Mouse (Mus musculus) adrenal gland, postnatal 14 days (tissue): Measurements from ENCODE around the gene Aif1l. TPM values are rescaled to one million over a fixed set of nuclear protein-coding genes. Genes with fewer than 3 reads are reported as not detected.

Experiments used
- DNase-seq: peaks from one replicate; pipeline ENCODE4 v3.0.0; 2021; ENCODE audit warnings: mixed read lengths
- total RNA-seq: library from RNA; stranded (reverse); gene quantifications from 2 replicates; pipeline ENCODE4 v1.2.3, GENCODE M21; 2021

Aif1l gene
- total RNA-seq, 1 experiment from 2014 or later: 8.3 TPM

DNA sequence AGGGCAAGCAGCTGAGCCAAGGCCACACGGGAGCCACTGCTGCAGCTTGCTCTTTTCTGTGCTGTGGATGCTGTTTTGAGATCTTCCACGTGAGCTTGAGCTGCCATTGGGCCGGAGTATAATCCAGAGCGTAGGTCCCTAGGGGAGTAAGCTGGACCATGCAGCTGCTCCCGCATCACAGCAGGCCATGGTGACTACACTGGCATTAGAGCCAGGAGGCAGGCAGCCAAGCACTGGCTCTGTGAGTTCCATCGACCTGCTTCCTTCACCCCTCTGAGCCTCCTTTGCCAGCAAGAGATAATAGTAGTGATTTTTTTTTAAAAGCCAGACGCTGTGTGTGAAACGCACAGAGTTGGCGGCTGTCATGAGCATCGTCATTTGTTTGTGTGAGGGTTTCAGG is 2.3 kb downstream of the Aif1l start:
- DNase-seq: no peak

DNA sequence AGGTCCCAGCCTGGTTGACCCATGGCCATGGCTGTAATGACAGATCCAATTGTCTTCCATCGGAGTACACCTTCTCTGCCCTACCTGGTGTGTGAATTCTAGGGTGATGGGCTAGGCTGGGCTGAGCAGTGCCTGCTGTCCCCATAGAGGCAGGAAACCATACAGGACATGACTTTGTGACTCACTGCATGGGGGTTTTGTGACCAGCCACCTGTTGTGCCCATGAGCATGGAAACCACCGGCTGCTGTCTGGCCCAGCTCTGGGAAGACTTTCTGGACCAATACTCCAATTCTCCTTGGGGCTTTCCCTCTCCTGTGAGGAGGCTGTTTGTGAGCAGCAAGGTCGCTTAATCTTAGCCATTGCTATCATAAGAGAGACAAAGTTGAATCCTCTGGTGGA is 2.8 kb downstream of the Aif1l start:
- no peak for DNase-seq

DNA sequence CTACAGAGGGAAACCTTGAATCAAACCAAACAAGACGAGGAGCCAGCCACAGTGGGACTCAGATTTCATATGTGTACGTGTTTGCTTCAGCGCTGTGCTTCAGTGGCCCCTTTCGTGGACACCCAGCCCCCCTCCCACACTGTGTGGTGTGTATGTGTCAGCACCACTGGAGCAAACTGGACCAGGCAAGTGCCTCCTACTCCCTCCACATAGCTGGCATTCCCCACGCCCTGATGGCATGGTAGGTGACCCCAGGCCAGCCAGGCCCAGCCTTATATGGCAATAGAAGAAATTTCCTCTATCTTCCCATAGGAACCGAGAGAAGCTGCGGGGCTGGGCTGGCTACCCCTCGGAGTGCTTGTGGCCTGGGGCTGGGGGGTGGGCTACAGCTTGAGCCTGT is 3.7 kb downstream of the Aif1l start:
- DNase-seq: no peak

DNA sequence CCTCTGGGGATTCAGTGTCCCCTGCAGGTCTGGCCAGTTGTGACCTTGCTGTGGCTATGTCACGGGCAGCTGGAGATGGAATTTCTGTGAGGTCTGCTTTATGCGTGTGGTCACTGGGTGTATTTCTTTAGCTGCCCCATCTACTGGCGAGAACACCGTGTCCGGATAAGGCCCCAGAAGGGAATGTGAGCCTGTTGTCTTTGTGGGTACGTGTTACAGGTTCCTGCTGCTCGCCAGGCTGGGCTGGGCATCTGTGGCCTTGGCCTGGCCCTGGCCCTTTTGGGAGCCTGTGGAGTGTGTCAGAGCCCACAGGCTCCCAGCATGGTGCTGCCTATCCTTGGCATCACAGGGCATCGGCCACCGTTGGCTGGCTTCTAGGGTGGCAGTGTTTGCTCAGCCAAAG is 4.8 kb downstream of the Aif1l start:
- DNase-seq: peak; percentile 66

DNA sequence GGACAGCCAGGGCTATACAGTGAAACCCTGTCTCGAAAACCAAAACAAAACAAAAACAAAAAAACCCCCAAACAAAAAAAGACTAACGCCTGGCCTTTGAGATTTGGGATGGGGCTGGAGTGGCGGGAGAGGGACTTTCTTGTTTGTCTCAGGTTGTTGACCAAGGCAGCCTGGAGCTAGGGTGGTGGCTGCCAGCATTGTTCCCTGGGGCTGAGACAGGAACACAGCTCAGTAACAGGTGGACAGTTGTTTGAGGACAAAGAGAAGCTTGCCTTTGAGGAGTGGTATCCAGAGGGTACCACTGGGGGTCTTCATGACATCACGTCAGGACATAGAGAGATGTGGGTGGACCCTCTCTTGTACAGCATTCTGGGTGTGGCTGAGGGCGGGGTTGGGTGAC is 5.7 kb downstream of the Aif1l start:
- no peak for DNase-seq

DNA sequence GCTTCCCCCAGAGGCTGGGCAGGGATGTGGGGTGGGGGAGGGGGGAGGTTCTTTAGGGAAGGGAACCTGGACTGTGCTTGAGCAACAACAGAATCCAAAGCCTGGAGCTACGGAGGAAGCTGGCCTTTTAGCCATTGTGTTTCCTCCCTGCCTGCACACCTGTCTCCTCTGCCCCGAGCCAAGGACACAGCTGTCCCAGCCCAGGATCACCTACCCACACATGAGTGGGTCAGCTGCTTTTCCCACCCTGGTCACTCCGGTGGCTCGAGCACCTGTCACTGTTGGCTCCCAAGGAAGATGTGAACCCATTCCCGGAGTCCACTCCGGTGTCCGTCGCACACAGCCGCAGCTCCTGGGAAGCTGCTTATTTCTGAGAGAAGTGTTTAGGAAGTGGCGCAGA is 7.3 kb downstream of the Aif1l start:
- no peak for DNase-seq

DNA sequence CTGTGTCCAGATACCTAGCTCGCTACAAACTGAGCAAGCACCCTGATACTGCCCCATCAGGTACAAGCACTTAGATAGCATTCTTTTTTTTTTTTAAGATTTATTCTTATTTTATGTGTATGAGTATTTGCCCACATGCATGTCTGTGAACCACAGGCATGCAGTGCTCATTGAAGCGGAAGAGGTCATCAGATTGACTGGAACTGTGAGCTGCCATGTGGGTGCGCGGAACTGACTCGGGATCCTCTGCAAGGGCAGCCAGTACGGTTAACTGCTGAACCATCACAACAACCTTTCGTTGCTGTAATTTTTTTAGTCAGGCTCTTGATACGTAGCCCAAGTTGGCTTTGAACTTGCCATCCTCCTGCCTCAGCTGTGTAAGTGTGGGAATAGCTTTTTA is 11.0 kb downstream of the Aif1l start:
- no peak for DNase-seq

DNA sequence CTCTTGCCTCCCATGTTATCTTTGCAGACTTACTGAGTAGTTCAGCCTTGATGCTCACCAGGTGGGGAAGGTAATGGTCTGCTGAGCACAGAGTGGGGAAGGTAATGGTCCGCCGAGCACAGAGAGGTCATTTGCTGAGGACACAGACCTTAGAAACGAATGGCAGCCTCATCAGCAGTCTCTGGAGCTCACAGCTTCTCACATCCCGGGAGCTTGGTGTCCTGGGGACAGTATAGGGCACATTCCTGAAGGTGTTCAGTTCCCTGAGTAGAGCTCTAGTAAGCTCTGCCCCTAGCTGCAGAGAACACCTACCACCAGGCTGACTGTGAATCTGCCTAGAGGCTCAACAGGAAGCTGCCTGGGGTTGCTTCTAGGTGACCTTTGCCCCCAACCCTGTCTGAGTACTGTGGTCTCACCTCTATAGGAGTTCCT is 11.9 kb downstream of the Aif1l start:
- no peak for DNase-seq

DNA sequence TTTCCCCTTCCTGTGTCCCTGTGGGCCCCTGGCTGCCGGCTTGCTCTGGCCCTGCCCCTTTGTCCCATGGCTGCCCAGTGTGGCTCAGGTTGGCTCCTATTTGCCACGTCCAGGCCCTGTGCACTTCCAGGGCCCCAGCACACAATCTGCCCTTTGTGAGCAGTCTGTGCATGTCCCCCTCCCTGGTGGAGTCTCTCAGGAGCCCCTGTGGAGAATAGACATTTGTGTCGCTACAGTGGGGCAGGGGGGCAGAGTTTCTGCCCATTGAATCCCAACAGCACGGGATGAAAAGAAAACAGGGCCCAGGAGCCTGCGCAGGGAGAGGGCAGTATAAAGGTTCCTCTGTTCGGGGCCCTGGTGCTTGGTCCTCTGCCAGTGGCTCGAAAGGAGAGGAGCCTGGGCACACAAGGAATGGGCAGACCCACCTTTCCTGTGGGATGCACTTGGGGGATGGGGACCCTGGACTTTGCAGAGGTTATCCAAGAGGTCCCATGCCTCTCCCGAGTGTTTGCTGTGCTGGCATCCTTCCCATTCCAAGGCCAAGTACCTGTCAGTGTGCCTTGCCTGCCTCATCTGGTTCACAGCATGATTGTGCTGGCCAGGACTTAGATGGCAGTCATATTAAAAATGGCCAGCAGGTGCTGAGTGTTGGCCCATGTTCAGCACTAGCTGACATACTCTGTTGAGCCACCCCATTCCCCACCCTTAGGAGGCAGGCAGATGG is 12.7 kb downstream of the Aif1l start:
- no peak for DNase-seq

DNA sequence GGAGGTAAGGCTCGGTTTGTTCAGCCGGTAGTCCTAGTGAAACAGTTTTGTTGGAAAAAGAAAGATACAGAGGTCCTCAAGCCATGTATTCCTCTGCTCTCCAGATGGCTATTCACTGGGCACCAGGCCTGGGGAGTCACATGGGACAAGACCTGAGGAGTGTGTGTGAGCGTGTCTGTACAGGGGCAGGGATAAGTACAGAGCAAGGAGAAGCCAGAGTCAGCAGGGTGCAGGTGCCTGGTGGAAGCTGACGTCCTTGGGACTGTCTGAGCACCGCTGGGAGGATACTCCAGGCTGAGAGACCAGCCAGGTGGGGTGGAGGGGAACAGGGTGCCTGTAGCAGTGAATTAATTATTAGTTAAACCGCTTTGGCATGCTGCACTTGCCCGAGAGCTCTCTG is 13.6 kb downstream of the Aif1l start:
- no peak for DNase-seq

DNA sequence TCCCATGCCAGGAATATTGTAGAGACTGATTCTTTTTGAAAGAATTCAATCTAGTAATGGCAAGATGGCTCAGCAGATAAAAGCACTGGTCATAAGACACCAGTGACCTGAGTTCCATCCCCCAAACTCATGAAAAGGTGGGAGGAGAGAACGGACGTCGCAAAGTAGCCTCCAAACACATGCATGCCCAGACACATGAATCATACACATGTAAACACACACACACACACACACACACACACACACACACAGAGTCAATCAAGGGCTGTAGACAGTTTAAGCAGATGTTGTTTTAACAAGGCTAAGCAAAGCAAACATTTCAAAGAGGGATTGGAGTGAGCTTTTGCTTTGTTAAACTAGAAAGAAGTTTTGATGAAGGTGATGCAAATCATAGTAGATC is 14.3 kb downstream of the Aif1l start:
- DNase-seq: no peak

DNA sequence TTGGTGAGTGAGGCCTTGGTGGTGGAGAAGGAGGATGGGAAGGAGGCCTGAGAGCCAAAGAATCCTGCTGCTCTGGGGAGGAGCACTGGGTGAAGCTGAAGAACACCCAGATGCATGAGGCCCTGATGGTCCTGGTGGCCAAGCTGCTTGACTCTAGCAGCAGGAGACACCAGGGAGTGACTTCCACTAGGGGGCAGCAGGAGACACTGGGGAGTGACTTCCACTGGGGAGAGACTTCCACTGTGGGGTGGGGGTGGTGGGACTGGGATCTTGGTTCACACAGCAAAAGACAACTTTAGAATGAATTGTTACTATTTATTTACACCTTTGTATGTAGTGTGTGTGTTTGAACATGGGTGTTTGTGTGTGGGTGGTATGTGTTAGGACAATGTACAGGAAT is 15.2 kb downstream of the Aif1l start:
- peak; percentile 73 for DNase-seq

DNA sequence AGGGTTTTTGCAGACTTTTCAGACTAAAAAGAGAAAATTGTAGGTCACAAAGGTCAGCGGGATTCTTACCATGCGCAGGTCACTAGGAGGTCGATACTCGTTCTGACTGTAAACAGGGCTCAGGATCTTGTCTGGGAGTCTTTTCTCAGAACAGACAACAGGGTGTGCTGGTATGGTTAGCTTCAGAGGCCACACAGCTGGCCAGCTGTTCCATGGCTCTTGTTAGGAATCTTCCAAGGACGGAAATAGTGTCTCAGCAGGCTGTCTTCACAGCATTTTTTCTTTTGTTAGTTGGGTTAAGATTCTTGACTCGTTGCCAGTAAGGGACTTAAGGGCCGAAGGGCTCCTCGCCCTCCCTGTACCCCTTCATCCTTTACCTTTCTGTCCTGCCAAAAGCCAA is 16.9 kb downstream of the Aif1l start:
- DNase-seq: no peak

DNA sequence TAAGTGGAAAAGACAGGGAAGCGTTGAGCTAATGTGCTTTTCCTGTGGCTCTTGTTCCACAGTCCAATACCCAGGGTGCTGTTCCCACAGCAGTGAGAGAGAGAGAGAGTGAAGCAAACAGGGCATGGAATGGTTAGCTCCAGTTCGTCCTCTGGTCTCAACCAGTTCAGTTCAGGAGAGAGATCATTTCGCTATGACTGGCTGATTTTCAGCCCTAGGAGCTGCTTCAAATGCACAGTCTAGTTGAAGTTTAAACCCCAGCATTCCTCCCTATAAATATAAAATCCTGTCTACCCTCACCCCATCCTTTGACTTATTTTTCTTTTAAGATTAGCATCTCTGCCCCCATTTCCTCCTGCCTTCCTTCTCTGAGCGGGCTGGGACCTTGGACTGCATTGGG is 22.6 kb downstream of the Aif1l start:
- no peak for DNase-seq

DNA sequence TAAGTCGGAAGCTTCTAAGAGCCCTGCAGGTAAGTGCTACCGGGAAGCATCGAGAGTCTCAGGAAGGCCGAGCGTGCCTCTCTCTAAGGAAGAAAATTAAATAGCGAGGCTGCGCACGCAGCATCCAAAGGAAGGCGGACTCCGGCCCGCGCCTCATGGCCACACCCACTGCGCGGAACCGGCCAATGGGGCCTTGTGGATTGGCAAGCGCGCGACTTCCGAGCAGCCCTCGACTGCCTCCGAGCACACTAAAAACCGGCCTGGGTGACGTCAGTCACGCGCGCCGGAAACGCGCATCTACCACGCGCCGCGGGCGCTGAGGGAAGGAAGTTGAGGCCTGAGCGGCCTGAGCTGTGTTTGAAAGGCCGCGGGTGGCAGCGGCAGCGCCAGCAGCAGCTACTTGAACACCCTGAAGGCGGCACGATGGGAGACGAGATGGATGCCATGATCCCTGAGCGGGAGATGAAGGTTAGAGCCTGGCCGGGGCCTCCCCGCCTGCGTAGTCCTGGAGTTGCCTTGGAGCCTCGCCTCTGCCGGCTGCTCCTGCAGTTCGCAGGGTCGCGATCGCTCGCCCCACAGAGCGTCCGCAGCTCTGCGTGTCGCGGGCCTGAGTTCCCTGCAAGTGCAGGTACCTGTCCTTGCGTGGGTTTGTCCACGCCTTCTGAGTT is 24.3 kb downstream of the Aif1l start, which contains the start of gene Nup214:
Gene Nup214 (plus strand): TSS at position 296 of the 668 bp plus-strand sequence.
- peak; percentile 100 for DNase-seq

DNA sequence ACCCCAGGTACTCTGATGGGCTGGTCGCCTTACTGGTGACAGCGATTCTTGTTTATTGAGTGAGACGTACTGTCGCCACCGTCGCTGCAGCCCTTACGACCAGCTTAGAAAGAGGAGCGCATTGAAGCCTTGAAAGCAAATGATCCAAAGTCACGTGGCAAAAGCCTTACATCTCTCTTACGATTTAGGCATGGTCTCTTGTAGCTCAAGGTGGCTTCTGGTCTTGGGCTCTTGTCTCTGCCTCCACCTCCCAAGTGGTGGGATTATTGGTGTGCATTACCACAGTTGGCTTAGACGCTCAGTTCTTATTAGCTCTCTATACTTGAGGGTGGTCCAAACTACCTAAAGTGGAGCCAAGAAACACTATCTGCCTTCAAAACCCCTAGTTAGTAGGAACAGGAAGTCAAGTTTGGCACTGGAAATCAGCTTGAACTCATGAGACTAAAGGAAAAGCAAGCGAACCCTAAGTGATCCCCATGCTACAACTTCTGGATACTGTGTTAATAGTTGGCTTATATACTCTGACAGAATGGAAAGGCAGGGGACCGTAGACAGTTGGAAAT is 25.0 kb downstream of the Aif1l start:
- DNase-seq: no peak

DNA sequence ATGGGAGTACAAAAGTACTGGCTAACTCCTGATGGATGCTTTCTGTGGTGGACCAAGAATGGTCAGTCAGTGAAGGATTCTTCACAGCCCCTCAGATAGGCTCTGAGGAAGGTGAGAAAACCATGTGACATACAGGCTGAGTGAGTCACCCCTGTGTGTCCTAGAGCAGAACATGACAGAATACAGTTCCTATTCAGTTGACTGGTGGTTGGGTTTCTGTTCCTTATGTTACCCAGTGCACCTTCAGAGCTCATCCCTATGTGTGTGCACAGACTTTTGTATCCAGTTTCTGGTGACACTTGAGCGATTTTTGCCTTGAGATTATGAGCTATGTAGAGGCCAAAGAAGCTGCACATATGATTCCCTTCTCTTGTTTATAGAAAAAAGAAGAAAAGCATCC is 37.8 kb downstream of the Aif1l start:
- no peak for DNase-seq

DNA sequence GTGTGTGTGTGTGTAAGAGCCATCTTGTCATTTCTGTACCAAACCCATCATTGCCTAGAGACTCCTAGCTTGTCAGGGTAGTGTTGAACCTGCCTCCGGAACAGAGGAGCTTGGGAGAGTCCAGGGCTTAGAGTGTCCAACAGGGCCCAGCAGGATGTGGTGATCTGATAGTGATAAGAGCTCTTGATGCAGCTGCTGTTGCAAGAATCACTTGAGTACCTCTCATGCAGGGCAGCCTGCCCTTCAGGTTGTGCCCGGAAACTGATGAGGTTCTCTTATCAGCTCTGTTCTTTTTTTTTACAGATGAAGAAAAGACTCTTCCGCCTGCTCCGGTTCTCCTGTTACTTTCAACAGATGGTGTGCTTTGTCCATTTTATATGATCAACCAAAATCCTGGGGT is 41.0 kb downstream of the Aif1l start:
- no peak for DNase-seq

DNA sequence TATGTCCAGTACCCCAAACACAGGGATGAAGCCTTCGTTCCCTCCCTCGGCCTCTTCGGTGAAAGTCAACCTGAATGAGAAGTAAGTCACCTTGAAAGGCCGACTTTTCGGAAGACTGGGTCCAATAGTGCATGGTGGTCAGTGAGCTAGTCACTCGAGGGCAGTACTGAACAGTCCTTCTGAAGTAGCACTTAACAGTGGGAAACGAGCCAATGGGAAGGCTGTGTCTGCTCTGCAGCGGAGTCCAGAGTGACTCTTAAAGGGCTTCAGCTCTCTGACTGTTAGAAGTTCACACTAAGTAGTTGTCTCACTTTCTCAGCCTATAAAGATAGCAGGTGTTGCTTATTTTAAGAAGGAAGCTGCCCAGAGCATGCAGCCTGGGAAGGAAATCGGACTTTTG is 45.0 kb downstream of the Aif1l start:
- DNase-seq: no peak

DNA sequence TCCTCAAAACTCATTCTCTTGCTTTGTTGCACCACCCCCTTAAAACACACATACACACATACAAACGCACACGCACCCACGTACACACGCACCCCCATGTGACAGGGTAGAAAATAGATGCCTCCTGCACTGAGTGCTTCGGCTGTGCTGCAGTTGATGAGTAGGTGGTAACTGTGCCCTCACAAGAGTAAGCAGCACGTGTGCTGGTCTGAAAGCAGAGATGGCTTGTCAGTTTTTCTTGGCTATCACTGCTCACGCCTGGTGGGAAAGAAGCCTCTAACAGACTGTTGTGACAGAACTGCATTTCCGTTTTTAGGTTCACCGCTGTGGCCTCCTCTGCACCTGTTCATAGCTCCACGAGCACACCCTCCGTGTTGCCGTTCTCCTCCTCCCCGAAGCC is 46.1 kb downstream of the Aif1l start:
- DNase-seq: no peak

DNA sequence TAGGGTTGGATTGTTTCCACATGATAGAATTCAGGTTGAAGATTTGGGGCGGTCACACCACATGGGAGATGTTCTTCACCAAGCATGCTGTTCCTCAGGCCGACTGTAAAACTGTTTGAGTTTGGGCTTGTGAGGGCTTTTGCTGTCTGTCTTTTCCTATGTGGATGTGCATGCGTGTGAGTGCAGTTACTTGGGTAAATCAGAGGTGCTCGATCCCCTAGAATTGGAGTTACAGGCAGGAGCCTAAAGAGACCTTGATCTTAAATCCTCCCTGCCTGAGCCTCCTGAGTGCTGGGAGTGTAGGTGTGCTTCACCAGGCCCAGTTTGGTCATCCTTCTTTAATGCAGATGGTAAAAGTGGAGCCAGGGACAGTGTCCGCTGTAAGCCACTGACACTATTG is 47.6 kb downstream of the Aif1l start:
- DNase-seq: no peak

DNA sequence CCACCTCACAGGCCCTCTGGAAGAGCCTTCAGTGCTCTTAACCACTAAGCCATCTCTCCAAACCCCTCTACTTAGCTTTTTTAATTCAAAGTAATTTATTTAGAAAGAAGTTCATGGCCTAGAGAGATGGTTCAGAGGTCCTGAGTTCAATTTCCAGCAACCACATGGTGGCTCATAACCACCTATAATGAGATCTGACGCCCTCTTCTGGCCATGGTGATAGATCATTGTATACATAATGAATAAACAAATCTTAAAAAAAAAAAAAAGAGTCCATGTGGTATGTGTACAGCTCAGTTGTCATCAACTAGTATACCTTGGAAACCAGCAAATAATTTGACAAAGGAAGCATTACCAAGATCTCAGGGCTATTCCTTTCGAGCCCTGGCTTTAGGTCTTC is 48.5 kb downstream of the Aif1l start:
- DNase-seq: no peak

DNA sequence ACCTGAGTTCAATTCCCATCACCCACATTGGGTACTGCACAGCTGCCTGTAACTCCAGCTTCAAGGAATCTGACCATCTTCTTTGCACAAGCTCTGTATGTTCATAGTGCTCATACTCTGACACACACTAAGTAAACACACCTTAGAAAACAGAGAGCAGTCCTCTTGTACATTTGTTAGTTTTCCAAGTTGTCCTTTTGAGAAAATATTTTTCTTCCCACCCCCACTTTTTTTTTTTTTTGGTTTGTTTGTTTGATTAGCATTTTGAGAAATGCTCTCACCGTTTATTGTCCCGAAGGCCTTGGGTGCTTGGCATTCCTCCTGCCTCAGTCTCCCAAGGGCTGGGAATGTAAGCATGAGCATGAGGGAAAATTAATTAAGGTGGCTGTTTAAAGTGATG is 58.4 kb downstream of the Aif1l start:
- no peak for DNase-seq

DNA sequence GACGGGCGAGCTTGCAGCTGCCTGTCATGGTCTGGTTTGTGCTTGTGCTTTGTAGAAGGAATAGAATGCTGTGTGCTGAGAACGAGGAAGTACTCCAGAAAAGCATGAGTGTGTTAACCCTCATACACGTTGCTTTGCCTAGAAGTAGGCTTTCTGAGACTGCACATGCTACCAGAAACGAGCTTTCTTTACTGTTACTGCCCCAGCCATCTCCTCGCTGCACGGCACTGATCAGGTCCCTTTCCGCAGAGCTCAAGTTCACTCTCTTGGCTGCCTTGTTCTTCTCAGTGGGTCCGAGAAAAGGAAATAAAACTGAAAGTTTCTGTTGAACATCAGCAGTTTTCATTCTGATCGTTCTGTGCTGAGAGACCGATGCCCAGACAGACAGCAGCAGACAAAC is 58.8 kb downstream of the Aif1l start:
- DNase-seq: no peak
